8 mouse cellular contexts compared by ENCODE assay signal in genomic region chr8:105623118-105623517, GRCm38 (mm10). TPM values are rescaled to one million over a fixed set of nuclear protein-coding genes. Genes with fewer than 3 reads are reported as not detected.
DNase-seq lines count a peak whose midpoint lies in the region; ATAC-seq and TF ChIP-seq lines count a peak whose summit lies in the region.

No protein-coding gene starts in this region.

- H3K4me2 ChIP-seq in heart, postnatal 0 days (ENCODE audit: low read depth, low read length) = peak overlapping the region; percentile 28; the same call in 1 of the 2 replicates

- TF ChIP-seq POLR2A in bone marrow, adult 2 months (IDR thresholded peaks at IDR 0.05; ENCODE audit: borderline replicate concordance, control insufficient read depth, low read depth, low read length) = 0 out of 2 replicates have a peak, but pooled peaks have one; percentile 37

- H3K4me1 ChIP-seq in bone marrow, adult 2 months (ENCODE audit: control insufficient read depth, insufficient read depth, low read length) = peaks cover 3% of the 10 kb centered on the region
- peaks cover 2% of the 10 kb centered on the region; the same call in 1 of the 2 replicates for H3K4me1 ChIP-seq in heart, postnatal 0 days (ENCODE audit: control insufficient read depth, insufficient read depth)

- H3K4me3 ChIP-seq in layer of hippocampus, adult 2 months = no peak overlapping the region
- peak overlapping the region; percentile 8 for H3K4me3 ChIP-seq in bone marrow, adult 2 months (replicated peaks; ENCODE audit: control insufficient read depth, low read depth, low read length)
- no peak overlapping the region for H3K4me3 ChIP-seq in heart, postnatal 0 days (ENCODE audit: low read depth, low read length)

- no peaks in the 10 kb centered on the region for H3K9me3 ChIP-seq in heart, postnatal 0 days (replicated peaks; ENCODE audit: control insufficient read depth, low read length)

- no peak for TF ChIP-seq CTCF in layer of hippocampus, adult 2 months (conservative IDR thresholded peaks at IDR 0.05)
- no peak for TF ChIP-seq CTCF in bone marrow, adult 2 months (IDR thresholded peaks at IDR 0.05; ENCODE audit: control insufficient read depth, insufficient read depth, low read length)
- TF ChIP-seq CTCF in heart, postnatal 0 days (IDR thresholded peaks at IDR 0.05; ENCODE audit: low read depth) = no peak

- ATAC-seq in heart, postnatal 0 days (ENCODE audit: insufficient read depth, low read depth) = no peak

- no peak for DNase-seq in layer of hippocampus, adult 2 months (ENCODE audit: low spot score in 2 of 2)
- no peak for DNase-seq in layer of hippocampus, adult 9-11 months
- no peak for DNase-seq in heart, postnatal 0 days (ENCODE audit: low spot score)
- peak; percentile 60 to 72 for DNase-seq in lung, postnatal 4 days
- DNase-seq in thymus, postnatal 0 days (ENCODE audit: low spot score) = peak; percentile 98
- DNase-seq in cerebellum, adult 11-12 months = no peak
- no peak for DNase-seq in right cerebral cortex, postnatal 25 days

- WGBS in bone marrow, adult 2 months = 16% methylated on average over 5 of the region's 5 CpGs
- WGBS in heart, postnatal 0 days = 40% methylated on average over 5 of the region's 5 CpGs

- no peak overlapping the region; the same call in 1 of the 2 replicates for H3K9ac ChIP-seq in heart, postnatal 0 days (replicated peaks; ENCODE audit: low read depth, low read length)

- H3K27ac ChIP-seq in layer of hippocampus, adult 2 months = peak overlapping the region; percentile 83
- H3K27ac ChIP-seq in bone marrow, adult 2 months (ENCODE audit: control insufficient read depth, insufficient read depth, low read depth, low read length, poor library complexity) = peak overlapping the region; percentile 82
- peak overlapping the region; percentile 66 for H3K27ac ChIP-seq in heart, postnatal 0 days (ENCODE audit: low read depth)

- TF ChIP-seq EP300 in heart, postnatal 0 days (IDR thresholded peaks at IDR 0.05; ENCODE audit: low read depth) = no peak

- H3K27me3 ChIP-seq in heart, postnatal 0 days (ENCODE audit: control insufficient read depth, insufficient read depth, low read length) = no peaks in the 10 kb centered on the region

- peaks cover 62% of the 10 kb centered on the region for H3K36me3 ChIP-seq in heart, postnatal 0 days (replicated peaks; ENCODE audit: control insufficient read depth, insufficient read depth, low read length)

RNA-seq across cellular contexts. Expression of gene Ctcf, which starts 13.2 kb away (rescaled TPM):
- 10 to 100 TPM; 70.4 to 82.6 TPM for total RNA-seq in layer of hippocampus, adult 2 months (2021)
- 77.0 and 79.4 TPM in 2 replicates for polyA plus RNA-seq in bone marrow, adult 2 months (2011; ENCODE audit: insufficient read depth, insufficient read length, low replicate concordance, missing spikeins)
- 13.7 and 21.3 TPM in 2 replicates for total RNA-seq in heart, postnatal 0 days (2014; rRNA removed; ENCODE audit: low replicate concordance)
- polyA plus RNA-seq in heart, postnatal 0 days (2015; fragmentation: Nextera tagmentation; extraction: Ambion mirVana) = 42.0 and 42.3 TPM in 2 replicates
- polyA plus RNA-seq in thymus, postnatal 0 days (2015; fragmentation: Nextera tagmentation; extraction: Ambion mirVana) = 213 and 255 TPM in 2 replicates

RNA-seq across cellular contexts. Expression of gene Agrp, which starts 14.1 kb away (rescaled TPM):
- total RNA-seq in layer of hippocampus, adult 2 months (2021) = not detected
- not detected in 2 replicates for polyA plus RNA-seq in bone marrow, adult 2 months (2011; ENCODE audit: insufficient read depth, insufficient read length, low replicate concordance, missing spikeins)
- total RNA-seq in heart, postnatal 0 days (2014; rRNA removed; ENCODE audit: low replicate concordance) = not detected in 2 replicates
- 0.25 and 0.53 TPM in 2 replicates for polyA plus RNA-seq in heart, postnatal 0 days (2015; fragmentation: Nextera tagmentation; extraction: Ambion mirVana)
- 1.2 TPM in 2 replicates for polyA plus RNA-seq in thymus, postnatal 0 days (2015; fragmentation: Nextera tagmentation; extraction: Ambion mirVana)

RNA-seq across cellular contexts. Expression of gene Ripor1, which starts 18.1 kb away (rescaled TPM):
- total RNA-seq in layer of hippocampus, adult 2 months (2021) = 10 to 100 TPM; 88.7 to 94.8 TPM
- 11.9 and 23.1 TPM in 2 replicates for polyA plus RNA-seq in bone marrow, adult 2 months (2011; ENCODE audit: insufficient read depth, insufficient read length, low replicate concordance, missing spikeins)
- 10.6 and 15.9 TPM in 2 replicates for total RNA-seq in heart, postnatal 0 days (2014; rRNA removed; ENCODE audit: low replicate concordance)
- 21.2 and 22.2 TPM in 2 replicates for polyA plus RNA-seq in heart, postnatal 0 days (2015; fragmentation: Nextera tagmentation; extraction: Ambion mirVana)
- polyA plus RNA-seq in thymus, postnatal 0 days (2015; fragmentation: Nextera tagmentation; extraction: Ambion mirVana) = 28.5 and 30.8 TPM in 2 replicates

RNA-seq across cellular contexts. Expression of gene Atp6v0d1, which starts 57.3 kb away (rescaled TPM):
- 100 to 1,000 TPM; 278 to 305 TPM for total RNA-seq in layer of hippocampus, adult 2 months (2021)
- 37.5 and 58.3 TPM in 2 replicates for polyA plus RNA-seq in bone marrow, adult 2 months (2011; ENCODE audit: insufficient read depth, insufficient read length, low replicate concordance, missing spikeins)
- 52.1 and 60.8 TPM in 2 replicates for total RNA-seq in heart, postnatal 0 days (2014; rRNA removed; ENCODE audit: low replicate concordance)
- 57.5 and 58.9 TPM in 2 replicates for polyA plus RNA-seq in heart, postnatal 0 days (2015; fragmentation: Nextera tagmentation; extraction: Ambion mirVana)
- polyA plus RNA-seq in thymus, postnatal 0 days (2015; fragmentation: Nextera tagmentation; extraction: Ambion mirVana) = 97.3 and 105 TPM in 2 replicates

Comparison
In these comparisons a context has a peak if more than half of its experiments do, and no peak if none do; other contexts are left out.
1. DNase-seq: peak in lung, postnatal 4 days (2 of 2) and thymus, postnatal 0 days (single experiment); none in layer of hippocampus, adult 2 months (0 of 2), layer of hippocampus, adult 9-11 months (single experiment), heart, postnatal 0 days (single experiment), cerebellum, adult 11-12 months (single experiment) and right cerebral cortex, postnatal 25 days (single experiment).
2. Peak in every context shown above with its lines, with median percentiles within 50 percentile points of each other: H3K27ac ChIP-seq.